Mouse (Mus musculus): Measurements from ENCODE around the gene Pxdn. TPM values are rescaled to one million over a fixed set of nuclear protein-coding genes. Genes with fewer than 3 reads are reported as not detected.

Pxdn gene
- polyA plus RNA-seq, 1 experiment from 2014 or later: 57.8 TPM

DNA sequence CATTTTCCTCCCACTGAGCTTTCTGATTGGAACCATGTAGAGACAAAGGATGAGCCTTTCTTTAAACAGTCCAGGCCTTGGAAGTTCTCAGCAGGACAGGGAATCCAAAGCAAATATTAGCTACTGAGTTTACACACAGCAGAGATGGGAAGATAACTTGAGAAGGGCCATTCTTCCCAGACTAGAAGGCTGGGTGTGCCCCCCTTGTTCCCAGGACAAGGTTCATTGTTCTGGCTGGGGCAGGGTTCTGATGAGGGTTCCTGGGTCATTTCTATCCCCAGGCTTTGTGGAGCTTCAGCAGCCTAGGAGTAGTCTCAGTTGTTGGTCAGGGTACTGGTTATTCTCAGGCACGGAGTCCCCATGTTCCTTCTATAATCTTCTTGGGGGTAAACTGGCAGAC is 23.6 kb downstream of the Pxdn start:
- Histone ChIP-seq H3K27me3 (ENCODE audit: control insufficient read depth, insufficient read depth, low read length) (no peaks in the 10 kb centered on the region), H3K27ac (replicated peaks; ENCODE audit: low read depth, low read length) (no peak overlapping the region; the same call in 1 of the 2 replicates), H3K4me2 (ENCODE audit: low read length) (no peak overlapping the region), H3K9ac (replicated peaks; ENCODE audit: low read length) (no peak overlapping the region), H3K9me3 (ENCODE audit: control insufficient read depth, low read length) (no peaks in the 10 kb centered on the region), H3K36me3 (ENCODE audit: control insufficient read depth, insufficient read depth, low read length) (no peaks in the 10 kb centered on the region), H3K4me1 (ENCODE audit: control insufficient read depth, insufficient read depth, low read length) (0 out of 2 replicates have a peak, but pooled peaks cover 4% of the 10 kb centered on the region), H3K4me3 (replicated peaks; ENCODE audit: low read depth, low read length) (no peak overlapping the region)
- 89% methylated on average over 1 of the region's 1 CpGs for WGBS
- no peak for ATAC-seq (ENCODE audit: low FRiP score, low TSS enrichment)
- DNase-seq: no peak

DNA sequence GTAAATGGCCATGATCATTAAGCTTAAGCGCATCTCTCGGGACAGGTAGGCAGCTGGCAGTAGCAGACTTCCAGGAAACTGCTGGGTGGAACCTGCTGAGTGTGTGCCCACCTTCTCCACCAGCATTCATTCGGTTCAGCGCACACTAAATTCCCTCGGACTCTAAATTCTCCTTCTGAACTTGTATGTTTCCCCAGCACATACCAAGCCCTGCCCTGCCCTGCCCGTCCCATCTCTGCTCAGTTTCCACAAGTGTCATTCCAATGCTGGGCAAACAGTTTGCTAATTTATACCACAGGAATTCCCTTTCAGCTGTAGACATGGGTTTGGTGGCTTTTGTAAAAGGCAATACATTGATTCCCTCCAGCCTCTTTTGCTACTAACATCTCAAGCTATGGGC is 27.6 kb downstream of the Pxdn start:
- DNase-seq: no peak
- Histone ChIP-seq H3K36me3 (ENCODE audit: control insufficient read depth, insufficient read depth, low read length) (no peaks in the 10 kb centered on the region), H3K4me3 (replicated peaks; ENCODE audit: low read depth, low read length) (no peak overlapping the region), H3K9me3 (ENCODE audit: control insufficient read depth, low read length) (no peaks in the 10 kb centered on the region), H3K4me2 (ENCODE audit: low read length) (no peak overlapping the region), H3K4me1 (ENCODE audit: control insufficient read depth, insufficient read depth, low read length) (0 out of 2 replicates have a peak, but pooled peaks cover 4% of the 10 kb centered on the region), H3K9ac (replicated peaks; ENCODE audit: low read length) (no peak overlapping the region), H3K27ac (replicated peaks; ENCODE audit: low read depth, low read length) (no peak overlapping the region), H3K27me3 (ENCODE audit: control insufficient read depth, insufficient read depth, low read length) (no peaks in the 10 kb centered on the region)
- ATAC-seq (ENCODE audit: low FRiP score, low TSS enrichment): no peak
- 91% methylated on average over 6 of the region's 6 CpGs for WGBS

DNA sequence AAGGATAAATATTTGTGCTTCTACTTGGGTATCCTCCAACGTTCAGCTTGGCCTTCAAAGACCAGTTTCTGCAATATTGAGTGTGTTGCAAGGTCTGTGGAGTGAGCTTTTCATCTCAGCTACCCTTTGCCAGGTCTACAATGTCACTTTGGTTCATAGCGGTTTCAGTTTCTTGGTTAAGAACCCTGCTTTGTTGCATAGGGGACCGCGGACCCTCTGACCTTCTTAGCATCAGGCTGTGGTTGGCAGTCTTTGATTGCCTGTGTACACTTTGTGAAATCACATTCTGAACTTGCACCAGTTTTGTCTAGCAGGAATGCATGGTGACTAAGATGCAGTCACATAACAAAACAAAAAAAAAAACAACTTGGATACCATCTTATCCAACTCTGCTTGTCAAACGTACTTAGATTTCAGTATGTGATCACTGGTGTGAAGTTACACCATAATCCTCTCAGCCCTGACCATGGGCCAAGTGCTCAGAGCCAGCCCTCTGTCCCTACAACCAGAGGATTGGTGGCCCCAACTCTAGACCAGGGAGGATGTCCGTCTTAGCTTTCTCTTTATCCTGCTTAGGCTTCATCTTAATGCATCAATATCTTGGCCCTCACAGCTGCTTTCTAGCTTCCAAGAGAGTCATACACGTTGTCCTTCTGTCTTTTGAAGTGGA is 34.5 kb downstream of the Pxdn start:
- H3K4me2 ChIP-seq (ENCODE audit: low read length): no peak overlapping the region
- no peaks in the 10 kb centered on the region for H3K27me3 ChIP-seq (ENCODE audit: control insufficient read depth, insufficient read depth, low read length)
- H3K36me3 ChIP-seq (ENCODE audit: control insufficient read depth, insufficient read depth, low read length): peaks cover 30% of the 10 kb centered on the region
- H3K4me3 ChIP-seq (replicated peaks; ENCODE audit: low read depth, low read length): no peak overlapping the region
- ATAC-seq (ENCODE audit: low FRiP score, low TSS enrichment) (no peak), DNase-seq (no peak)
- WGBS: 88% methylated on average over 7 of the region's 7 CpGs
- no peak overlapping the region for H3K27ac ChIP-seq (replicated peaks; ENCODE audit: low read depth, low read length)
- H3K9me3 ChIP-seq (ENCODE audit: control insufficient read depth, low read length): no peaks in the 10 kb centered on the region
- no peak overlapping the region for H3K9ac ChIP-seq (replicated peaks; ENCODE audit: low read length)
- no peaks in the 10 kb centered on the region for H3K4me1 ChIP-seq (ENCODE audit: control insufficient read depth, insufficient read depth, low read length)

DNA sequence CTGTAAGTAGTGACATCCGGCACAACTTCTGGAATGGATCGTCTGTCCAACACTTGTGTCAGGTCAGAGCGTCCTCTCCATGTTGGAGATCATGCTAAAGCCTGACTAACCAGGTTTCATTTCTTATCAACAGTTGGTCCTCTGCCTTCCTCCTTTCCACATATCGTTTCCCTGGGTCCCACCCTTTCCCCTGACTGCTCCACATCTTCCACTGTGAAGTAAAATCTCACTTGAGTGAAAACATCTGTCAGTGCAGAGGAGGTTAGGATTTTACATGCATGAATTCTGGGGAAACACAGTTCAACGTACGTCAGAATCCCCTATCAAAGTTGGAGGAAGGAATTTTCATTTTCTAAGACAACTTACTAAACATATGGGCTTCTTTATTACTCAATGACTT is 35.1 kb downstream of the Pxdn start:
- 89% methylated on average over 6 of the region's 6 CpGs for WGBS
- H3K27ac ChIP-seq (replicated peaks; ENCODE audit: low read depth, low read length): no peak overlapping the region
- ATAC-seq (ENCODE audit: low FRiP score, low TSS enrichment) (no peak), DNase-seq (no peak)
- H3K4me2 ChIP-seq (ENCODE audit: low read length): no peak overlapping the region
- H3K9ac ChIP-seq (replicated peaks; ENCODE audit: low read length): no peak overlapping the region
- peaks cover 32% of the 10 kb centered on the region for H3K36me3 ChIP-seq (ENCODE audit: control insufficient read depth, insufficient read depth, low read length)
- no peaks in the 10 kb centered on the region for H3K27me3 ChIP-seq (ENCODE audit: control insufficient read depth, insufficient read depth, low read length)
- H3K4me3 ChIP-seq (replicated peaks; ENCODE audit: low read depth, low read length): no peak overlapping the region
- H3K4me1 ChIP-seq (ENCODE audit: control insufficient read depth, insufficient read depth, low read length): no peaks in the 10 kb centered on the region
- H3K9me3 ChIP-seq (ENCODE audit: control insufficient read depth, low read length): no peaks in the 10 kb centered on the region

DNA sequence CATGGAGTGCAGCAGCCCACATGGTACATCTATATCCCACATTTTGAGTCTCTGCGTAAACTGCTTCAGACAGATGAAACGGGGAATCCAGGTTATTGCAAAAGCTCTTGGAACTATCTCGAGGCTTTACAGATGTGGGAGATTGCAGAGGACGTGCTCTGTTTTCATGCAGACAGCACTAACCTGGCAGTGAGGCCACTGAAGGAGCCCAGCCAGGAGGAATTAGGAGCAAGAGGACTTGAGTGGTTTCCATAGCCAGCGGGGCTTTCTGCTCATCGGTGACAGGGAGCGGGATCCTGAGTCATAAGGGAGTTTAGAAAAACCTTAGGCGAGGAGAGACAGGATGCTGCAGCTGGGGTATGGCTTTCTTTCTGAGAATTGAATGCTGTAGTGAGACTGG is 42.7 kb downstream of the Pxdn start:
- Histone ChIP-seq H3K36me3 (ENCODE audit: control insufficient read depth, insufficient read depth, low read length) (peaks cover 85% of the 10 kb centered on the region), H3K4me2 (ENCODE audit: low read length) (no peak overlapping the region), H3K4me1 (ENCODE audit: control insufficient read depth, insufficient read depth, low read length) (no peaks in the 10 kb centered on the region), H3K9me3 (ENCODE audit: control insufficient read depth, low read length) (no peaks in the 10 kb centered on the region), H3K4me3 (replicated peaks; ENCODE audit: low read depth, low read length) (no peak overlapping the region), H3K27me3 (ENCODE audit: control insufficient read depth, insufficient read depth, low read length) (no peaks in the 10 kb centered on the region), H3K9ac (replicated peaks; ENCODE audit: low read length) (no peak overlapping the region), H3K27ac (replicated peaks; ENCODE audit: low read depth, low read length) (no peak overlapping the region)
- DNase-seq (no peak), ATAC-seq (ENCODE audit: low FRiP score, low TSS enrichment) (no peak)
- 88% methylated on average over 8 of the region's 8 CpGs for WGBS

DNA sequence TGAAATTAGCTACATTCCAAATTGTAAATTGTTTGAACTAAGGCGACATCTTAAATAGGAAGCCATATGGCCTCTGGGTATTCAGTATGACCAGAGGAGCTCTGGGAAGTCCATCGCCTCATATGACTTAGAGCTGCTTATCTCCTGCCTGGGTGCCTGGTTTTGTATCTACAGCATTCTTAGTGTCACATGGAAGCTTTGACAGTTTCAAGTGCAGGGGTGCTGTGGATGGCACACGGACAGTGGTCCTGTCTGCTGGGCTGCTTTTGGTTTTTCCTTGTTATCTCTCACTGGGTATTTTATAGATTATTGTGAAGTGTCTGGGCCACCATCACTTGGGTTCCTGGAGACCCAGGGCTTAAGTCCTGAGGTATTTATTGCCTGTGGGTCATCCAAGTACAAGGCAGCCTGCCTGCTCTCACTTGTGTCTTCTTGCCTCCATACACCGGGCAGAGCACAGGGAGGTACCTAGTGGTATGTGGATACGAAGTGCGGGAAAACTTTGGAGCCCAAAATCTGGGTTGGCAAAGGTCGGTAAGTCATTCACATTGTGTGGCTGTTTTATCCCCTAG is 44.4 kb downstream of the Pxdn start:
- Histone ChIP-seq H3K9me3 (ENCODE audit: control insufficient read depth, low read length) (no peaks in the 10 kb centered on the region), H3K36me3 (ENCODE audit: control insufficient read depth, insufficient read depth, low read length) (peaks cover 86% of the 10 kb centered on the region), H3K27ac (replicated peaks; ENCODE audit: low read depth, low read length) (no peak overlapping the region), H3K4me1 (ENCODE audit: control insufficient read depth, insufficient read depth, low read length) (no peaks in the 10 kb centered on the region), H3K9ac (replicated peaks; ENCODE audit: low read length) (no peak overlapping the region), H3K27me3 (ENCODE audit: control insufficient read depth, insufficient read depth, low read length) (no peaks in the 10 kb centered on the region), H3K4me3 (replicated peaks; ENCODE audit: low read depth, low read length) (no peak overlapping the region), H3K4me2 (ENCODE audit: low read length) (no peak overlapping the region)
- DNase-seq: no peak
- ATAC-seq (ENCODE audit: low FRiP score, low TSS enrichment): no peak
- 95% methylated on average over 7 of the region's 7 CpGs for WGBS

DNA sequence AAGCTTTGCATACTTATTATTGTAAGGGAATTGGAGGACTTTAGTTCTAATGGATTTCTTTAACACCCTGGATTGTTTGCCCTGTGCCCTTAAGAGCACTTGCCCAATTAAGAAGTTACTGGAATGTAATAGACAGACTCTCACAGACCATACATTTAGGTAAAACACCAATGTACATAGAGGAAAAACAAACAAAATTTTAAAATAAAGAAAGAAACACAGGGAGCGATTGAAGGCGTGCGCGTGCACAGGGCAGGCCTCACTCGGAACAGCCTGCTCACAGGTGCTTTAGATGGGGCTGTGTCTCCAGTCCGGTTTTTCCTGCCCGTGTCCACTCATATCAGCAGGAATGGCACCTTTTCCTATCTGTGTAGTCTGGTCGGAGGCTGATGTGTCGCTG is 45.8 kb downstream of the Pxdn start:
- Histone ChIP-seq H3K4me2 (ENCODE audit: low read length) (no peak overlapping the region), H3K4me1 (ENCODE audit: control insufficient read depth, insufficient read depth, low read length) (no peaks in the 10 kb centered on the region), H3K36me3 (ENCODE audit: control insufficient read depth, insufficient read depth, low read length) (peaks cover 94% of the 10 kb centered on the region), H3K4me3 (replicated peaks; ENCODE audit: low read depth, low read length) (no peak overlapping the region), H3K9ac (replicated peaks; ENCODE audit: low read length) (no peak overlapping the region), H3K9me3 (ENCODE audit: control insufficient read depth, low read length) (no peaks in the 10 kb centered on the region), H3K27me3 (ENCODE audit: control insufficient read depth, insufficient read depth, low read length) (no peaks in the 10 kb centered on the region), H3K27ac (replicated peaks; ENCODE audit: low read depth, low read length) (no peak overlapping the region)
- DNase-seq (no peak), ATAC-seq (ENCODE audit: low FRiP score, low TSS enrichment) (no peak)
- over 99% methylated on average over 9 of the region's 9 CpGs for WGBS

DNA sequence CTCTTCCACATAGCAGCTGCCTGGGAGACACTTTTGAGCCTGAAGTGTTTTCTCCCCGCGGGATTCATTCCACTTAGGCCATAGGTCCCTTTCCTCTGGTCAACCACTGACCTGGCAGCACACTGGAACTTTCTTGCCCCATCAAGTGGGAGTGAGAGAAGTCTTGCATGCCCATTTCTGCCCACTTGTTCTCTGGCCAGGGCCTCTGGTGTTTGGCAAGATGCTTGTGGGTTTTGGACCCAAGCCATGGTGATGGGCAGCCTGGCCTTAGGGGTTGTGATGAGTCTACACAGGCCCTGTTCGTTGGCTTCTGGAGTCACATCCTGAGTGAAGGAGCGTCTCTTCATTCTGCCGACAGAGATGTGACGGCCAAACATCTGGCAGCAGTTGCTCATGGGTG is 47.7 kb downstream of the Pxdn start:
- Histone ChIP-seq H3K9ac (replicated peaks; ENCODE audit: low read length) (no peak overlapping the region), H3K4me1 (ENCODE audit: control insufficient read depth, insufficient read depth, low read length) (no peaks in the 10 kb centered on the region), H3K4me3 (replicated peaks; ENCODE audit: low read depth, low read length) (no peak overlapping the region), H3K9me3 (ENCODE audit: control insufficient read depth, low read length) (no peaks in the 10 kb centered on the region), H3K27ac (replicated peaks; ENCODE audit: low read depth, low read length) (no peak overlapping the region), H3K4me2 (ENCODE audit: low read length) (no peak overlapping the region), H3K36me3 (ENCODE audit: control insufficient read depth, insufficient read depth, low read length) (peaks cover 92% of the 10 kb centered on the region), H3K27me3 (ENCODE audit: control insufficient read depth, insufficient read depth, low read length) (no peaks in the 10 kb centered on the region)
- ATAC-seq (ENCODE audit: low FRiP score, low TSS enrichment) (no peak), DNase-seq (no peak)
- WGBS: 93% methylated on average over 6 of the region's 6 CpGs

DNA sequence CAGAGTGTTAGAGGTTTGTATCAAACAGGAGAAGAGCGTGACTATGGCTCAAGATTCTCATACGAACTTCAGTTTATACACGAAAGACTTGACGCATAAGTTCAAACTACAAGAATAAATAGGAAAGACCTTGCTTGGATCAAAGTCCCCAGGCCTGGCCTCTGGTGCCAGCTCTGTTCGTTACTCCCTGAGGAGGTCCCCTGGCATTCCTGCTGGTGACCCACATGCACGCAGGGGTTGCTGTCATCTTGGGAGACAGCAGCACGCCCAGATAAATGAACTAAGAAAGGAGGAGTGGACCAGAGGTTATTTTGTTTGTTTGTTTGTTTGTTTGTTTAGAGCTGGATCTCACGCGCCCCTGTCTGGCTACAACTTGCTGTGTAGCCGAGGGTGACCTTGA is 48.8 kb downstream of the Pxdn start:
- no peak for DNase-seq
- Histone ChIP-seq H3K9ac (replicated peaks; ENCODE audit: low read length) (no peak overlapping the region), H3K9me3 (ENCODE audit: control insufficient read depth, low read length) (no peaks in the 10 kb centered on the region), H3K36me3 (ENCODE audit: control insufficient read depth, insufficient read depth, low read length) (peaks cover 94% of the 10 kb centered on the region), H3K4me3 (replicated peaks; ENCODE audit: low read depth, low read length) (no peak overlapping the region), H3K4me2 (ENCODE audit: low read length) (no peak overlapping the region), H3K27ac (replicated peaks; ENCODE audit: low read depth, low read length) (no peak overlapping the region), H3K27me3 (ENCODE audit: control insufficient read depth, insufficient read depth, low read length) (no peaks in the 10 kb centered on the region), H3K4me1 (ENCODE audit: control insufficient read depth, insufficient read depth, low read length) (no peaks in the 10 kb centered on the region)
- 93% methylated on average over 10 of the region's 10 CpGs for WGBS
- ATAC-seq (ENCODE audit: low FRiP score, low TSS enrichment): no peak

Data from midbrain, embryonic 14.5 days (tissue).